Mouse (Mus musculus) heart, adult 2 months (tissue): ENCODE results near the gene Srcin1. TPM values are rescaled to one million over a fixed set of nuclear protein-coding genes. Genes with fewer than 3 reads are reported as not detected.

Experiments used
- DNase-seq, 2 experiments: peaks; one replicate each; pipeline ENCODE4 v3.0.0; 2021
- H3K27ac ChIP-seq: fragments of 200-600 bp; 2 replicates; pipeline ENCODE4 v1.8.1; 2022
- H3K27me3 ChIP-seq: fragments of 200-500 bp; 2 replicates; pipeline ENCODE4 v1.6.1; 2012; ENCODE audit warnings: mild to moderate bottlenecking, low read length, inconsistent platforms, mixed read lengths; ENCODE audit not compliant: control insufficient read depth, insufficient read depth
- H3K36me3 ChIP-seq: fragments of 200-500 bp; 2 replicates; pipeline ENCODE4 v1.6.1; 2012; ENCODE audit warnings: low read length, inconsistent platforms; ENCODE audit not compliant: control insufficient read depth, insufficient read depth
- H3K4me1 ChIP-seq: fragments of 200-500 bp; 2 replicates; pipeline ENCODE4 v1.6.1; 2011; ENCODE audit warnings: low read length; ENCODE audit not compliant: control insufficient read depth, insufficient read depth
- H3K4me3 ChIP-seq: fragments of 200-600 bp; 2 replicates; pipeline ENCODE4 v1.8.1; 2022
- H3K79me2 ChIP-seq: fragments of 200-500 bp; replicated peaks from 2 replicates; pipeline ENCODE4 v1.6.1; 2012; ENCODE audit warnings: mild to moderate bottlenecking, inconsistent platforms, low read length, moderate library complexity, mixed read lengths; ENCODE audit not compliant: control insufficient read depth, insufficient read depth
- H3K9ac ChIP-seq: fragments of 200-500 bp; 2 replicates; pipeline ENCODE4 v1.6.1; 2012; ENCODE audit warnings: low read depth, mild to moderate bottlenecking, control low read depth, inconsistent platforms, low read length, mixed read lengths
- CTCF ChIP-seq: fragments of 200-600 bp; IDR thresholded peaks from 2 replicates; pipeline ENCODE4 v1.8.1; 2022; ENCODE audit warnings: antibody characterized with exemption, mild to moderate bottlenecking, moderate library complexity
- EP300 ChIP-seq: fragments of 200-500 bp; IDR thresholded peaks from 2 replicates; pipeline ENCODE4 v1.6.1; 2011; ENCODE audit warnings: low read depth, low read length, control low read depth; ENCODE audit not compliant: insufficient read depth
- POLR2A ChIP-seq: fragments of 200-500 bp; IDR thresholded peaks from 2 replicates; pipeline ENCODE4 v1.6.1; 2011; ENCODE audit warnings: mild to moderate bottlenecking, low read depth, low read length, control low read depth; ENCODE audit not compliant: insufficient read depth
- WGBS: fragments of 180-500 bp; shearing (Covaris S2); methylation state at CpG from one replicate; pipeline ENCODE4 v1.1.7; 2018; 5-methylcytosine and 5-hydroxymethylcytosine counted together
- intact Hi-C: fragments of 180-260 bp; cut with DNase I; formaldehyde crosslinking; loops from one replicate; pipeline ENCODE4 v1.15.1; 2025
- polyA plus RNA-seq: library from polyadenylated mRNA; depleted of rRNA; stranded (reverse); fragments of >200 nt; gene quantifications from 2 replicates; pipeline ENCODE4 v1.2.3, GENCODE M21; 2012
- total RNA-seq, 2 experiments: library from RNA; stranded (reverse); gene quantifications; 2 replicates each; pipeline ENCODE4 v1.2.3; 2021

The Srcin1 gene
- total and polyA plus RNA-seq, 3 experiments: 0.13 to 0.36 (median 0.31) TPM

GRCm38 (mm10) chr11:97585932-97586331 is 9.9 kb upstream of the Srcin1 start:
- Histone ChIP-seq H3K27ac (peak overlapping the region; percentile 47; the same call in 1 of the 2 replicates), H3K4me3 (no peak overlapping the region), H3K79me2 (no peaks in the 10 kb centered on the region), H3K27me3 (no peaks in the 10 kb centered on the region; the same call in 1 of the 2 replicates), H3K9ac (no peak overlapping the region), H3K4me1 (peaks cover 1% of the 10 kb centered on the region; the same call in 1 of the 2 replicates), H3K36me3 (no peaks in the 10 kb centered on the region)
- 22% methylated on average over 10 of the region's 10 CpGs for WGBS
- TF ChIP-seq POLR2A (no peak), EP300 (0 out of 2 replicates have a peak, but pooled peaks have one; percentile 35)
- intact Hi-C loops: no loop called here
- DNase-seq: peak in 1 of 2 experiments; percentile 41

GRCm38 (mm10) chr11:97584476-97584875 is 8.5 kb upstream of the Srcin1 start:
- no peaks in the 10 kb centered on the region for H3K79me2 ChIP-seq
- no peaks in the 10 kb centered on the region for H3K36me3 ChIP-seq
- H3K27ac ChIP-seq: no peak overlapping the region
- WGBS: 86% methylated on average over 7 of the region's 7 CpGs
- H3K4me1 ChIP-seq: peaks cover 1% of the 10 kb centered on the region; the same call in 1 of the 2 replicates
- H3K9ac ChIP-seq: no peak overlapping the region
- intact Hi-C loops: no loop called here
- H3K27me3 ChIP-seq: no peaks in the 10 kb centered on the region
- TF ChIP-seq POLR2A (no peak), CTCF (no peak), EP300 (no peak)
- H3K4me3 ChIP-seq: no peak overlapping the region
- DNase-seq: no peak

- peaks cover 6% of the 10 kb centered on the region for H3K27me3 ChIP-seq
- no peak for TF ChIP-seq CTCF
- TF ChIP-seq POLR2A: no peak
- TF ChIP-seq EP300: no peak
- intact Hi-C loops: loop anchor here (5.0 kb wide), 1 partner anchor 43 kb away; no protein-coding TSS in a partner anchor
- H3K27ac ChIP-seq: no peak overlapping the region
- H3K36me3 ChIP-seq: no peaks in the 10 kb centered on the region
- 44% methylated on average over 10 of the region's 10 CpGs for WGBS
- no peak overlapping the region for H3K4me3 ChIP-seq
- no peaks in the 10 kb centered on the region; the same call in 1 of the 2 replicates for H3K4me1 ChIP-seq
- DNase-seq: no peak
- H3K9ac ChIP-seq: no peak overlapping the region
- no peaks in the 10 kb centered on the region for H3K79me2 ChIP-seq
These were observed 3.3 kb upstream of the Srcin1 start for GRCm38 (mm10) chr11:97579088-97579857.

GRCm38 (mm10) chr11:97578286-97578685 is 2.3 kb upstream of the Srcin1 start:
- TF ChIP-seq EP300 (no peak), CTCF (no peak), POLR2A (no peak)
- WGBS: 59% methylated on average over 2 of the region's 2 CpGs
- intact Hi-C loops: loop anchor here (5.0 kb wide), 1 partner anchor 44 kb away; no protein-coding TSS in a partner anchor
- Histone ChIP-seq H3K36me3 (no peaks in the 10 kb centered on the region), H3K79me2 (no peaks in the 10 kb centered on the region), H3K27ac (no peak overlapping the region), H3K4me1 (no peaks in the 10 kb centered on the region; the same call in 1 of the 2 replicates), H3K27me3 (peaks cover 8% of the 10 kb centered on the region), H3K4me3 (no peak overlapping the region), H3K9ac (no peak overlapping the region)
- DNase-seq: no peak

GRCm38 (mm10) chr11:97575638-97576037 is 348 bp downstream of the Srcin1 start:
- Histone ChIP-seq H3K9ac (peak overlapping the region; percentile 32; the same call in 1 of the 2 replicates), H3K36me3 (no peaks in the 10 kb centered on the region), H3K27ac (no peak overlapping the region), H3K4me1 (no peaks in the 10 kb centered on the region; the same call in 1 of the 2 replicates), H3K4me3 (peak overlapping the region; percentile 51), H3K27me3 (peaks cover 11% of the 10 kb centered on the region), H3K79me2 (no peaks in the 10 kb centered on the region)
- TF ChIP-seq EP300 (no peak), CTCF (peak; percentile 77), POLR2A (no peak)
- intact Hi-C loops: loop anchor here (5.0 kb wide), 1 partner anchor 47 kb away; no protein-coding TSS in a partner anchor
- peak; percentile 66 to 79 for DNase-seq
- WGBS: 3% methylated on average over 17 of the region's 18 CpGs

- Histone ChIP-seq H3K4me3 (peak overlapping the region; percentile 51), H3K36me3 (no peaks in the 10 kb centered on the region), H3K4me1 (no peaks in the 10 kb centered on the region; the same call in 1 of the 2 replicates), H3K27ac (no peak overlapping the region), H3K27me3 (peaks cover 11% of the 10 kb centered on the region), H3K9ac (peak overlapping the region; percentile 52; the same call in 1 of the 2 replicates), H3K79me2 (no peaks in the 10 kb centered on the region)
- under 1% methylated on average over 39 of the region's 62 CpGs for WGBS
- intact Hi-C loops: loop anchor here (5.0 kb wide), 1 partner anchor 47 kb away; no protein-coding TSS in a partner anchor
- TF ChIP-seq EP300: no peak
- TF ChIP-seq POLR2A: no peak
- no peak for TF ChIP-seq CTCF
- peak; percentile 39 for DNase-seq
These were observed 911 bp downstream of the Srcin1 start for GRCm38 (mm10) chr11:97575075-97575474.
